Mouse (Mus musculus) liver, embryonic 13.5 days (tissue): ENCODE results near the gene Sorcs3. TPM values are rescaled to one million over a fixed set of nuclear protein-coding genes. Genes with fewer than 3 reads are reported as not detected.

Experiments used
- ATAC-seq: fragments of 200-750 bp; cut with Nextera tagmentation; 2 replicates; pipeline ENCODE4 v1.8.0; 2017; ENCODE audit warnings: low read depth, mild to moderate bottlenecking, moderate number of reproducible peaks, moderate library complexity
- DNase-seq: peaks from one replicate; pipeline ENCODE4 v3.0.0; 2022
- H3K27ac ChIP-seq: fragments of 300-500 bp; sonication (generic); 2 replicates; pipeline ENCODE4 v1.5.1; 2015; ENCODE audit warnings: moderate library complexity, mild to moderate bottlenecking, inconsistent platforms
- H3K27me3 ChIP-seq: fragments of 300-500 bp; sonication (generic); 2 replicates; pipeline ENCODE4 v1.6.1; 2015; ENCODE audit warnings: mild to moderate bottlenecking, inconsistent platforms
- H3K36me3 ChIP-seq: fragments of 300-500 bp; sonication (generic); 2 replicates; pipeline ENCODE4 v1.6.1; 2015; ENCODE audit warnings: mild to moderate bottlenecking, inconsistent platforms
- H3K4me1 ChIP-seq: fragments of 300-500 bp; sonication (generic); replicated peaks from 2 replicates; pipeline ENCODE4 v1.6.1; 2015; ENCODE audit warnings: inconsistent platforms
- H3K4me2 ChIP-seq: fragments of 300-500 bp; sonication (generic); 2 replicates; pipeline ENCODE4 v1.6.1; 2015; ENCODE audit warnings: inconsistent platforms, mild to moderate bottlenecking, moderate library complexity
- H3K4me3 ChIP-seq: fragments of 300-500 bp; sonication (generic); replicated peaks from 2 replicates; pipeline ENCODE4 v1.5.1; 2015; ENCODE audit warnings: mild to moderate bottlenecking, inconsistent platforms
- H3K9ac ChIP-seq: fragments of 300-500 bp; sonication (generic); 2 replicates; pipeline ENCODE4 v1.6.1; 2015; ENCODE audit warnings: mild to moderate bottlenecking, inconsistent platforms
- H3K9me3 ChIP-seq: fragments of 300-500 bp; sonication (generic); replicated peaks from 2 replicates; pipeline ENCODE4 v1.6.1; 2016; ENCODE audit warnings: inconsistent platforms
- WGBS: fragments of 180-500 bp; shearing (Covaris S2); methylation state at CpG from one replicate; pipeline ENCODE4 v1.1.7; 2015; ENCODE audit not compliant: insufficient replicate concordance; 5-methylcytosine and 5-hydroxymethylcytosine counted together
- polyA plus RNA-seq: library from polyadenylated mRNA; unstranded; fragments of >200 nt; fragmentation: Nextera tagmentation; extraction: Ambion mirVana; gene quantifications from 2 replicates; pipeline ENCODE4 v1.2.1, GENCODE M21; 2015

Gene Sorcs3
- polyA plus RNA-seq, 1 experiment from 2014 or later: 0.13 TPM

- DNase-seq: no peak
- Histone ChIP-seq H3K36me3 (no peaks in the 10 kb centered on the region), H3K4me3 (no peak overlapping the region), H3K4me1 (no peaks in the 10 kb centered on the region), H3K27me3 (no peaks in the 10 kb centered on the region), H3K9me3 (0 out of 2 replicates have a peak, but pooled peaks cover 3% of the 10 kb centered on the region), H3K9ac (no peak overlapping the region), H3K27ac (no peak overlapping the region), H3K4me2 (no peak overlapping the region)
- 58% methylated on average over 7 of the region's 7 CpGs for WGBS
- no peak for ATAC-seq
These were observed 199.1 kb downstream of the Sorcs3 start for GRCm38 (mm10) chr19:48404774-48405495.

- Histone ChIP-seq H3K9ac (no peak overlapping the region), H3K36me3 (no peaks in the 10 kb centered on the region), H3K27me3 (no peaks in the 10 kb centered on the region), H3K4me1 (no peaks in the 10 kb centered on the region), H3K27ac (no peak overlapping the region), H3K4me2 (no peak overlapping the region), H3K9me3 (no peaks in the 10 kb centered on the region), H3K4me3 (no peak overlapping the region)
- WGBS: 55% methylated on average over 4 of the region's 4 CpGs
- no peak for ATAC-seq
- no peak for DNase-seq
These were observed 202.4 kb downstream of the Sorcs3 start for GRCm38 (mm10) chr19:48408221-48408620.

- no peak for ATAC-seq
- Histone ChIP-seq H3K36me3 (no peaks in the 10 kb centered on the region), H3K4me2 (no peak overlapping the region), H3K27ac (no peak overlapping the region), H3K9ac (no peak overlapping the region), H3K9me3 (no peaks in the 10 kb centered on the region), H3K27me3 (no peaks in the 10 kb centered on the region), H3K4me3 (no peak overlapping the region), H3K4me1 (no peaks in the 10 kb centered on the region)
- 38% methylated on average over 2 of the region's 2 CpGs for WGBS
- DNase-seq: no peak
These were observed 205.5 kb downstream of the Sorcs3 start for GRCm38 (mm10) chr19:48411332-48411731.

- H3K27ac ChIP-seq: no peak overlapping the region
- no peak overlapping the region for H3K4me2 ChIP-seq
- ATAC-seq (no peak), DNase-seq (no peak)
- no peaks in the 10 kb centered on the region for H3K4me1 ChIP-seq
- no peak overlapping the region for H3K4me3 ChIP-seq
- H3K36me3 ChIP-seq: no peaks in the 10 kb centered on the region
- WGBS: 35% methylated on average over 2 of the region's 2 CpGs
- H3K9ac ChIP-seq: no peak overlapping the region
- H3K27me3 ChIP-seq: no peaks in the 10 kb centered on the region
- no peaks in the 10 kb centered on the region for H3K9me3 ChIP-seq
These were observed 208.0 kb downstream of the Sorcs3 start for GRCm38 (mm10) chr19:48413836-48414235.

GRCm38 (mm10) chr19:48418356-48418755 is 212.5 kb downstream of the Sorcs3 start:
- Histone ChIP-seq H3K9me3 (0 out of 2 replicates have a peak, but pooled peaks cover 3% of the 10 kb centered on the region), H3K4me3 (no peak overlapping the region), H3K36me3 (no peaks in the 10 kb centered on the region), H3K27me3 (no peaks in the 10 kb centered on the region), H3K4me1 (no peaks in the 10 kb centered on the region), H3K4me2 (no peak overlapping the region), H3K27ac (no peak overlapping the region), H3K9ac (no peak overlapping the region)
- ATAC-seq: no peak
- WGBS: 59% methylated on average over 3 of the region's 3 CpGs
- no peak for DNase-seq

GRCm38 (mm10) chr19:48429263-48429662 is 223.4 kb downstream of the Sorcs3 start:
- 60% methylated on average over 4 of the region's 4 CpGs for WGBS

GRCm38 (mm10) chr19:48429755-48430154 is 223.9 kb downstream of the Sorcs3 start:
- no peak for ATAC-seq
- H3K9me3 ChIP-seq: no peaks in the 10 kb centered on the region
- no peaks in the 10 kb centered on the region for H3K4me1 ChIP-seq
- H3K27me3 ChIP-seq: no peaks in the 10 kb centered on the region
- no peak overlapping the region for H3K4me3 ChIP-seq
- H3K27ac ChIP-seq: no peak overlapping the region
- H3K9ac ChIP-seq: no peak overlapping the region
- 26% methylated on average over 2 of the region's 2 CpGs for WGBS
- H3K4me2 ChIP-seq: no peak overlapping the region
- DNase-seq: no peak
- no peaks in the 10 kb centered on the region for H3K36me3 ChIP-seq

More at GRCm38 (mm10) chr19:48429263-48429662, 223.4 kb downstream of the Sorcs3 start:
- ATAC-seq (no peak), DNase-seq (no peak)
- no peak overlapping the region for H3K4me2 ChIP-seq
- H3K4me3 ChIP-seq: no peak overlapping the region
- no peaks in the 10 kb centered on the region for H3K36me3 ChIP-seq
- no peak overlapping the region for H3K9ac ChIP-seq
- no peak overlapping the region for H3K27ac ChIP-seq
- no peaks in the 10 kb centered on the region for H3K4me1 ChIP-seq
- no peaks in the 10 kb centered on the region for H3K9me3 ChIP-seq
- H3K27me3 ChIP-seq: no peaks in the 10 kb centered on the region

GRCm38 (mm10) chr19:48430328-48430727 is 224.5 kb downstream of the Sorcs3 start:
- no peak overlapping the region for H3K4me3 ChIP-seq
- H3K27me3 ChIP-seq: no peaks in the 10 kb centered on the region
- no peak overlapping the region for H3K9ac ChIP-seq
- H3K9me3 ChIP-seq: no peaks in the 10 kb centered on the region
- no peaks in the 10 kb centered on the region for H3K4me1 ChIP-seq
- ATAC-seq (no peak), DNase-seq (no peak)
- H3K36me3 ChIP-seq: no peaks in the 10 kb centered on the region
- no peak overlapping the region for H3K27ac ChIP-seq
- WGBS: 72% methylated on average over 5 of the region's 5 CpGs
- no peak overlapping the region for H3K4me2 ChIP-seq

- H3K4me2 ChIP-seq: no peak overlapping the region
- no peaks in the 10 kb centered on the region for H3K36me3 ChIP-seq
- H3K4me1 ChIP-seq: no peaks in the 10 kb centered on the region
- no peaks in the 10 kb centered on the region for H3K9me3 ChIP-seq
- no peak overlapping the region for H3K4me3 ChIP-seq
- ATAC-seq (no peak), DNase-seq (no peak)
- H3K27me3 ChIP-seq: no peaks in the 10 kb centered on the region
- H3K9ac ChIP-seq: no peak overlapping the region
- 46% methylated on average over 1 of the region's 1 CpGs for WGBS
- H3K27ac ChIP-seq: no peak overlapping the region
These were observed 232.6 kb downstream of the Sorcs3 start for GRCm38 (mm10) chr19:48438450-48438849.

- H3K27me3 ChIP-seq: no peaks in the 10 kb centered on the region
- no peak for ATAC-seq
- no peak overlapping the region for H3K27ac ChIP-seq
- H3K4me2 ChIP-seq: no peak overlapping the region
- 72% methylated on average over 5 of the region's 5 CpGs for WGBS
- no peaks in the 10 kb centered on the region for H3K4me1 ChIP-seq
- H3K9me3 ChIP-seq: no peaks in the 10 kb centered on the region
- no peaks in the 10 kb centered on the region for H3K36me3 ChIP-seq
- H3K9ac ChIP-seq: no peak overlapping the region
- no peak for DNase-seq
- no peak overlapping the region for H3K4me3 ChIP-seq
These were observed 255.3 kb downstream of the Sorcs3 start for GRCm38 (mm10) chr19:48461141-48461540.

- 57% methylated on average over 3 of the region's 3 CpGs for WGBS
- Histone ChIP-seq H3K9me3 (no peaks in the 10 kb centered on the region), H3K9ac (no peak overlapping the region), H3K27ac (no peak overlapping the region), H3K4me2 (no peak overlapping the region), H3K4me1 (no peaks in the 10 kb centered on the region), H3K27me3 (no peaks in the 10 kb centered on the region), H3K36me3 (no peaks in the 10 kb centered on the region), H3K4me3 (no peak overlapping the region)
- no peak for ATAC-seq
- no peak for DNase-seq
These were observed 256.6 kb downstream of the Sorcs3 start for GRCm38 (mm10) chr19:48462426-48462825.

GRCm38 (mm10) chr19:48463494-48463893 is 257.7 kb downstream of the Sorcs3 start:
- no peaks in the 10 kb centered on the region for H3K27me3 ChIP-seq
- no peak overlapping the region for H3K4me3 ChIP-seq
- ATAC-seq (no peak), DNase-seq (no peak)
- no peak overlapping the region for H3K4me2 ChIP-seq
- no peaks in the 10 kb centered on the region for H3K9me3 ChIP-seq
- WGBS: 70% methylated on average over 3 of the region's 3 CpGs
- H3K27ac ChIP-seq: no peak overlapping the region
- H3K9ac ChIP-seq: no peak overlapping the region
- H3K36me3 ChIP-seq: no peaks in the 10 kb centered on the region
- no peaks in the 10 kb centered on the region for H3K4me1 ChIP-seq
